Mouse (Mus musculus): Measurements from ENCODE around the gene Tspan33. TPM values are rescaled to one million over a fixed set of nuclear protein-coding genes. Genes with fewer than 3 reads are reported as not detected.
"Not testable (repeated sequence)": the region's sequence is repeated elsewhere in the genome, so short reads cannot be mapped to it uniquely, and the experiment has no call there.

Tspan33 gene
- polyA plus RNA-seq, 1 experiment from 2014 or later: 3.5 TPM

DNA sequence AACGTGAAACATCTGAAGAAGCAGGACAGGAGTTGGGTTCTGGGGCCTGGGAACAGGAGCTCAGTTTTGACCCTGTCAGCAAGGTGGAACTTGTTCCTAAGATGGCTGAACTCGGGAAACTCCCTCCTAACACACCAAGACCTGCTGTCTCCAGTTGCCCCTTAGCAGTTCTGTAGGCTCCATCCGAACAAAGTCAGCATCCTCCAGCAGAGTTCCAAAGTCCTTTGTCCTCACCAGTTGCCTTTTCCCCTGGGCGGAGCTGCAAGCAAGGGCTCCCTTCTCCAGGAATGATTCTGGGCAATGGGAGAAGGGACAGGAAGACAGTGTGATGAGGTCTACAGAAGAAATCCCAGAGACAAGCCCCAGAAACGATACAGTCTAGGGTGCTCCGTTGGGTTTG is 26.8 kb upstream of the Tspan33 start:
- Histone ChIP-seq H3K9me3 (replicated peaks; ENCODE audit: control insufficient read depth, low read length) (no peaks in the 10 kb centered on the region), H3K27me3 (ENCODE audit: control insufficient read depth, insufficient read depth, low read length) (no peaks in the 10 kb centered on the region), H3K9ac (replicated peaks; ENCODE audit: low read length) (no peak overlapping the region), H3K4me3 (ENCODE audit: low read depth, low read length) (no peak overlapping the region), H3K4me1 (ENCODE audit: control insufficient read depth, insufficient read depth, low read length) (no peaks in the 10 kb centered on the region), H3K36me3 (replicated peaks; ENCODE audit: control insufficient read depth, insufficient read depth, low read depth, low read length) (no peaks in the 10 kb centered on the region), H3K27ac (replicated peaks; ENCODE audit: low read depth, low read length) (no peak overlapping the region), H3K4me2 (ENCODE audit: low read depth, low read length) (no peak overlapping the region)
- DNase-seq (ENCODE audit: low spot score): no peak
- no peak for ATAC-seq (replicated peaks; ENCODE audit: insufficient number of reproducible peaks, low FRiP score, low TSS enrichment, low read depth)
- 84% methylated on average over 6 of the region's 6 CpGs for WGBS

DNA sequence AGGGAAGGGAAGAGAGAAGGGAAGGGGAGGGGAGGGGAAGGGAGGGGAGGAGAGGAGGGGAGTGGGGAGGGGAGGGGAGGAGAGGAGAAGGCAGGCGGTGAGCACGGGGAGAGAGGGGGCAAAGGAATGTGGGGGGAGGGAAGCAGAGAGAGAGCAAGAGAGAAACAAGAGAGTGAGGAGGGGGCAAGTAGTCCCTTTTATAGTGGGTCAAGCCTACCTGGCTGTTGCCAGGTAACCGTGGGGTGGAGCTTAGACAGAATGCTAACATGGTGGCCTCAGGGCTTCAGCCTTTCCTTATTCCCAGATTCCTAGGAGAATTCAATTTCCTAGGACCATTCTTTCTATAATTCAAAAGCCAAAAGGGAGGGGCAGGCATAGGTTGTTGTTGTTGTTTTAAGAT is 22.3 kb upstream of the Tspan33 start:
- Histone ChIP-seq H3K27ac (replicated peaks; ENCODE audit: low read depth, low read length) (no peak overlapping the region), H3K4me1 (ENCODE audit: control insufficient read depth, insufficient read depth, low read length) (no peaks in the 10 kb centered on the region), H3K36me3 (replicated peaks; ENCODE audit: control insufficient read depth, insufficient read depth, low read depth, low read length) (no peaks in the 10 kb centered on the region), H3K4me3 (ENCODE audit: low read depth, low read length) (no peak overlapping the region), H3K27me3 (ENCODE audit: control insufficient read depth, insufficient read depth, low read length) (no peaks in the 10 kb centered on the region), H3K4me2 (ENCODE audit: low read depth, low read length) (no peak overlapping the region), H3K9ac (replicated peaks; ENCODE audit: low read length) (no peak overlapping the region), H3K9me3 (replicated peaks; ENCODE audit: control insufficient read depth, low read length) (no peaks in the 10 kb centered on the region)
- 9% methylated on average over 3 of the region's 3 CpGs for WGBS
- DNase-seq (ENCODE audit: low spot score): no peak
- no peak for ATAC-seq (replicated peaks; ENCODE audit: insufficient number of reproducible peaks, low FRiP score, low TSS enrichment, low read depth)

GRCm38 (mm10) chr6:29672563-29673411 is 21.2 kb upstream of the Tspan33 start:
- H3K9ac ChIP-seq (replicated peaks; ENCODE audit: low read length): no peak overlapping the region
- H3K36me3 ChIP-seq (replicated peaks; ENCODE audit: control insufficient read depth, insufficient read depth, low read depth, low read length): no peaks in the 10 kb centered on the region
- 19% methylated on average over 12 of the region's 12 CpGs for WGBS
- no peak overlapping the region for H3K4me3 ChIP-seq (ENCODE audit: low read depth, low read length)
- ATAC-seq (replicated peaks; ENCODE audit: insufficient number of reproducible peaks, low FRiP score, low TSS enrichment, low read depth) (no peak), DNase-seq (ENCODE audit: low spot score) (peak; percentile 27)
- no peaks in the 10 kb centered on the region for H3K9me3 ChIP-seq (replicated peaks; ENCODE audit: control insufficient read depth, low read length)
- H3K4me2 ChIP-seq (ENCODE audit: low read depth, low read length): no peak overlapping the region
- H3K27me3 ChIP-seq (ENCODE audit: control insufficient read depth, insufficient read depth, low read length): no peaks in the 10 kb centered on the region
- H3K27ac ChIP-seq (replicated peaks; ENCODE audit: low read depth, low read length): no peak overlapping the region
- H3K4me1 ChIP-seq (ENCODE audit: control insufficient read depth, insufficient read depth, low read length): no peaks in the 10 kb centered on the region

DNA sequence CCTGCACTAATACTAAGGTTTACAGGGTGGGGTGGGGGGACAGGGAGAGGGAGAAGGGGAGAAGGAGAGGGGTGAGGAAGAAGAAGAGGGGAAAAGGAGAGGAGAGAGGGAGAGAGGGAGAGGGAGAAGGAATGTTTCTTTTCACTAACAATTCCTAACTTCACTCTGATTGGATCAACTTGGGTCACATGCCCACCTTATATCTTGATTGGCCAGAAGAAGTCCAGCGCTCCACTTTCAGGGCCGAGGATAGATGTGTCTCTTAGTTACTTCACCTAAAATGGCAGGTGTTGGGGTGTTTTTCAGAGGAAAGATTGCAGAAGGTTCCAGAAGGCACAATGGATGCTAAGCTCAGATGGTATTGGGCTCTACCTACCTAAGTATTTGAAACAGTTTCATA is 20.3 kb upstream of the Tspan33 start:
- H3K4me1 ChIP-seq (ENCODE audit: control insufficient read depth, insufficient read depth, low read length): no peaks in the 10 kb centered on the region
- ATAC-seq (replicated peaks; ENCODE audit: insufficient number of reproducible peaks, low FRiP score, low TSS enrichment, low read depth) (no peak), DNase-seq (ENCODE audit: low spot score) (no peak)
- H3K27me3 ChIP-seq (ENCODE audit: control insufficient read depth, insufficient read depth, low read length): no peaks in the 10 kb centered on the region
- WGBS: 37% methylated on average over 2 of the region's 2 CpGs
- H3K4me3 ChIP-seq (ENCODE audit: low read depth, low read length): no peak overlapping the region
- H3K4me2 ChIP-seq (ENCODE audit: low read depth, low read length): no peak overlapping the region
- H3K36me3 ChIP-seq (replicated peaks; ENCODE audit: control insufficient read depth, insufficient read depth, low read depth, low read length): no peaks in the 10 kb centered on the region
- H3K9ac ChIP-seq (replicated peaks; ENCODE audit: low read length): no peak overlapping the region
- no peaks in the 10 kb centered on the region for H3K9me3 ChIP-seq (replicated peaks; ENCODE audit: control insufficient read depth, low read length)
- no peak overlapping the region for H3K27ac ChIP-seq (replicated peaks; ENCODE audit: low read depth, low read length)

GRCm38 (mm10) chr6:29679947-29680550 is 14.0 kb upstream of the Tspan33 start:
- H3K36me3 ChIP-seq (replicated peaks; ENCODE audit: control insufficient read depth, insufficient read depth, low read depth, low read length); H3K9me3 ChIP-seq (replicated peaks; ENCODE audit: control insufficient read depth, low read length); H3K9ac ChIP-seq (replicated peaks; ENCODE audit: low read length); ATAC-seq (replicated peaks; ENCODE audit: insufficient number of reproducible peaks, low FRiP score, low TSS enrichment, low read depth); H3K4me3 ChIP-seq (ENCODE audit: low read depth, low read length); H3K4me2 ChIP-seq (ENCODE audit: low read depth, low read length); H3K4me1 ChIP-seq (ENCODE audit: control insufficient read depth, insufficient read depth, low read length); H3K27ac ChIP-seq (replicated peaks; ENCODE audit: low read depth, low read length); H3K27me3 ChIP-seq (ENCODE audit: control insufficient read depth, insufficient read depth, low read length); DNase-seq (ENCODE audit: low spot score): not testable (repeated sequence)
- 87% methylated on average over 9 of the region's 10 CpGs for WGBS

DNA sequence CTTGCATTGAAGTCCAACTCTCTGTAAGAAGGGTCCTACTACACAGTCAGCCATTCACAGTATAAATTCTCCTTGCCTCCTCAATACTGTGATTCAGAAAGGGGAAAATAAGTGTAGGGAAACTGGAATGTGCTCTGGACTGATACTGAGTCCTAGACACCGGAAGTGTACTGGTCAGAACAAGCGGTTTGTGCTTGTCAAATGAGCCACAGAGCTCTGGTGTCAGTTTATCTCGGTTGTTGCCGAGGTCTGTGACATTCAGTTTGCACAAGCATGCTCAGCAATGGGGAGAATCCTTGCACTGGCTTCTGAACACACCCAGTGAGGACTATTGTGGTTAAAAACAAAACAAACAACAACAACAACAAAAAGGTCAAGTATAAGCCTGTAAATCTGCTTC is 12.2 kb upstream of the Tspan33 start:
- no peak overlapping the region for H3K4me2 ChIP-seq (ENCODE audit: low read depth, low read length)
- H3K27me3 ChIP-seq (ENCODE audit: control insufficient read depth, insufficient read depth, low read length): no peaks in the 10 kb centered on the region
- no peaks in the 10 kb centered on the region for H3K36me3 ChIP-seq (replicated peaks; ENCODE audit: control insufficient read depth, insufficient read depth, low read depth, low read length)
- no peak overlapping the region for H3K27ac ChIP-seq (replicated peaks; ENCODE audit: low read depth, low read length)
- ATAC-seq (replicated peaks; ENCODE audit: insufficient number of reproducible peaks, low FRiP score, low TSS enrichment, low read depth) (no peak), DNase-seq (ENCODE audit: low spot score) (no peak)
- 82% methylated on average over 4 of the region's 4 CpGs for WGBS
- H3K4me3 ChIP-seq (ENCODE audit: low read depth, low read length): no peak overlapping the region
- no peaks in the 10 kb centered on the region for H3K9me3 ChIP-seq (replicated peaks; ENCODE audit: control insufficient read depth, low read length)
- no peaks in the 10 kb centered on the region for H3K4me1 ChIP-seq (ENCODE audit: control insufficient read depth, insufficient read depth, low read length)
- no peak overlapping the region for H3K9ac ChIP-seq (replicated peaks; ENCODE audit: low read length)

DNA sequence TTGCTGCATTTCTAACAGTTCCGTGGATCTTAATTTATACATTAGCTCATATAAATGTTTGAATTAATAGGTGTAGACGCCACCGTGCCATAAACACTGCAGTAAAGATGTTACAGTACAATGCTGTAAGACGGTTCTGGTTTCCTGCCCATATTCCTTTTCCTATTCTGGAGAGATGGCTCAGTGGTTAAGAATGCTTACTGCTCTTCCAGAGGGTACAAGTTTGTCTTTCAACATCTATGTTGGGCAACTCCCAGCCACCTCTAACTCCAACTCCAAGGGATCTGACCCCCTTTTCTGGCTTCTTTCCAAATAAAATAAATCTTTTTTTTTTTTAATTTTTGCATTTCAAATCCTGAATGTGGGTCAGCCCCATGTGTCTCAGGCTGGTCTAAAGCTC is 9.3 kb upstream of the Tspan33 start:
- no peak overlapping the region for H3K4me3 ChIP-seq (ENCODE audit: low read depth, low read length)
- DNase-seq (ENCODE audit: low spot score): no peak
- no peak overlapping the region for H3K9ac ChIP-seq (replicated peaks; ENCODE audit: low read length)
- no peaks in the 10 kb centered on the region for H3K4me1 ChIP-seq (ENCODE audit: control insufficient read depth, insufficient read depth, low read length)
- no peak overlapping the region for H3K4me2 ChIP-seq (ENCODE audit: low read depth, low read length)
- ATAC-seq (replicated peaks; ENCODE audit: insufficient number of reproducible peaks, low FRiP score, low TSS enrichment, low read depth): no peak
- 87% methylated on average over 4 of the region's 4 CpGs for WGBS
- H3K36me3 ChIP-seq (replicated peaks; ENCODE audit: control insufficient read depth, insufficient read depth, low read depth, low read length): no peaks in the 10 kb centered on the region
- H3K27me3 ChIP-seq (ENCODE audit: control insufficient read depth, insufficient read depth, low read length): no peaks in the 10 kb centered on the region
- no peak overlapping the region for H3K27ac ChIP-seq (replicated peaks; ENCODE audit: low read depth, low read length)
- H3K9me3 ChIP-seq (replicated peaks; ENCODE audit: control insufficient read depth, low read length): no peaks in the 10 kb centered on the region

- no peaks in the 10 kb centered on the region for H3K4me1 ChIP-seq (ENCODE audit: control insufficient read depth, insufficient read depth, low read length)
- DNase-seq (ENCODE audit: low spot score) (no peak), ATAC-seq (replicated peaks; ENCODE audit: insufficient number of reproducible peaks, low FRiP score, low TSS enrichment, low read depth) (no peak)
- 84% methylated on average over 4 of the region's 4 CpGs for WGBS
- no peak overlapping the region for H3K27ac ChIP-seq (replicated peaks; ENCODE audit: low read depth, low read length)
- H3K9me3 ChIP-seq (replicated peaks; ENCODE audit: control insufficient read depth, low read length): no peaks in the 10 kb centered on the region
- no peak overlapping the region for H3K9ac ChIP-seq (replicated peaks; ENCODE audit: low read length)
- no peaks in the 10 kb centered on the region for H3K36me3 ChIP-seq (replicated peaks; ENCODE audit: control insufficient read depth, insufficient read depth, low read depth, low read length)
- H3K27me3 ChIP-seq (ENCODE audit: control insufficient read depth, insufficient read depth, low read length): no peaks in the 10 kb centered on the region
- H3K4me3 ChIP-seq (ENCODE audit: low read depth, low read length): no peak overlapping the region
- H3K4me2 ChIP-seq (ENCODE audit: low read depth, low read length): no peak overlapping the region
These were observed 8.1 kb upstream of the Tspan33 start for GRCm38 (mm10) chr6:29685952-29686351.
